Mouse (Mus musculus): ENCODE measurements around the gene Wwox. TPM values are rescaled to one million over a fixed set of nuclear protein-coding genes. Genes with fewer than 3 reads are reported as not detected.

The Wwox gene
- polyA plus RNA-seq, 1 experiment from 2014 or later: 6.6 TPM

GRCm38 (mm10) chr8:114908086-114908485, 468.6 kb downstream of the Wwox start:
- no peak overlapping the region for H3K4me3 ChIP-seq (ENCODE audit: inconsistent target)
- no peak overlapping the region for H3K27ac ChIP-seq
- 93% methylated on average over 8 of the region's 8 CpGs for WGBS (ENCODE audit: missing documents)
- no peaks in the 10 kb centered on the region for H3K36me3 ChIP-seq (ENCODE audit: inconsistent target)
- H3K79me2 ChIP-seq (ENCODE audit: inconsistent target): no peaks in the 10 kb centered on the region

GRCm38 (mm10) chr8:114908589-114908988, 469.1 kb downstream of the Wwox start:
- no peak overlapping the region for H3K27ac ChIP-seq
- no peaks in the 10 kb centered on the region for H3K36me3 ChIP-seq (ENCODE audit: inconsistent target)
- WGBS (ENCODE audit: missing documents): 73% methylated on average over 7 of the region's 7 CpGs
- H3K4me3 ChIP-seq (ENCODE audit: inconsistent target): no peak overlapping the region
- no peaks in the 10 kb centered on the region for H3K79me2 ChIP-seq (ENCODE audit: inconsistent target)

GRCm38 (mm10) chr8:114909146-114909545, 469.7 kb downstream of the Wwox start:
- 92% methylated on average over 9 of the region's 9 CpGs for WGBS (ENCODE audit: missing documents)
- no peaks in the 10 kb centered on the region for H3K36me3 ChIP-seq (ENCODE audit: inconsistent target)
- no peaks in the 10 kb centered on the region for H3K79me2 ChIP-seq (ENCODE audit: inconsistent target)
- no peak overlapping the region for H3K27ac ChIP-seq
- no peak overlapping the region for H3K4me3 ChIP-seq (ENCODE audit: inconsistent target)

- H3K27ac ChIP-seq: no peak overlapping the region
- H3K4me3 ChIP-seq (ENCODE audit: inconsistent target): no peak overlapping the region
- 96% methylated on average over 15 of the region's 17 CpGs for WGBS (ENCODE audit: missing documents)
- H3K36me3 ChIP-seq (ENCODE audit: inconsistent target): no peaks in the 10 kb centered on the region
- no peaks in the 10 kb centered on the region for H3K79me2 ChIP-seq (ENCODE audit: inconsistent target)
Observed at GRCm38 (mm10) chr8:114911031-114911580, 471.7 kb downstream of the Wwox start.

GRCm38 (mm10) chr8:114923629-114924028, 484.2 kb downstream of the Wwox start:
- H3K36me3 ChIP-seq (ENCODE audit: inconsistent target): no peaks in the 10 kb centered on the region
- H3K27ac ChIP-seq: no peak overlapping the region
- no peaks in the 10 kb centered on the region for H3K79me2 ChIP-seq (ENCODE audit: inconsistent target)
- 92% methylated on average over 7 of the region's 7 CpGs for WGBS (ENCODE audit: missing documents)
- no peak overlapping the region for H3K4me3 ChIP-seq (ENCODE audit: inconsistent target)

GRCm38 (mm10) chr8:114927412-114927811, 488.0 kb downstream of the Wwox start:
- no peaks in the 10 kb centered on the region for H3K36me3 ChIP-seq (ENCODE audit: inconsistent target)
- WGBS (ENCODE audit: missing documents): 91% methylated on average over 8 of the region's 8 CpGs
- H3K27ac ChIP-seq: no peak overlapping the region
- H3K4me3 ChIP-seq (ENCODE audit: inconsistent target): no peak overlapping the region
- no peaks in the 10 kb centered on the region for H3K79me2 ChIP-seq (ENCODE audit: inconsistent target)

- no peak overlapping the region for H3K27ac ChIP-seq
- H3K36me3 ChIP-seq (ENCODE audit: inconsistent target): no peaks in the 10 kb centered on the region
- no peak overlapping the region for H3K4me3 ChIP-seq (ENCODE audit: inconsistent target)
- no peaks in the 10 kb centered on the region for H3K79me2 ChIP-seq (ENCODE audit: inconsistent target)
- WGBS (ENCODE audit: missing documents): 60% methylated on average over 4 of the region's 4 CpGs
Observed at GRCm38 (mm10) chr8:114927917-114928316, 488.5 kb downstream of the Wwox start.

- Histone ChIP-seq H3K4me3 (ENCODE audit: inconsistent target) (no peak overlapping the region), H3K36me3 (ENCODE audit: inconsistent target) (no peaks in the 10 kb centered on the region), H3K27ac (no peak overlapping the region), H3K79me2 (ENCODE audit: inconsistent target) (no peaks in the 10 kb centered on the region)
- WGBS (ENCODE audit: missing documents): 88% methylated on average over 4 of the region's 4 CpGs
Observed at GRCm38 (mm10) chr8:114929597-114929996, 490.1 kb downstream of the Wwox start.

- WGBS (ENCODE audit: missing documents): 90% methylated on average over 18 of the region's 18 CpGs
- Histone ChIP-seq H3K4me3 (ENCODE audit: inconsistent target) (no peak overlapping the region), H3K36me3 (ENCODE audit: inconsistent target) (no peaks in the 10 kb centered on the region), H3K27ac (no peak overlapping the region), H3K79me2 (ENCODE audit: inconsistent target) (no peaks in the 10 kb centered on the region)
Observed at GRCm38 (mm10) chr8:114932071-114932630, 492.7 kb downstream of the Wwox start.

- H3K79me2 ChIP-seq (ENCODE audit: inconsistent target): no peaks in the 10 kb centered on the region
- WGBS (ENCODE audit: missing documents): 100% methylated on average over 1 of the region's 1 CpGs
Observed at GRCm38 (mm10) chr8:114933248-114933647, 493.8 kb downstream of the Wwox start.

GRCm38 (mm10) chr8:114936887-114937286, 497.4 kb downstream of the Wwox start:
- Histone ChIP-seq H3K79me2 (ENCODE audit: inconsistent target) (no peaks in the 10 kb centered on the region), H3K27ac (no peak overlapping the region), H3K36me3 (ENCODE audit: inconsistent target) (no peaks in the 10 kb centered on the region), H3K4me3 (ENCODE audit: inconsistent target) (no peak overlapping the region)
- WGBS (ENCODE audit: missing documents): 94% methylated on average over 10 of the region's 10 CpGs

More at GRCm38 (mm10) chr8:114933248-114933647, 493.8 kb downstream of the Wwox start:
- no peak overlapping the region for H3K4me3 ChIP-seq (ENCODE audit: inconsistent target)
- H3K36me3 ChIP-seq (ENCODE audit: inconsistent target): no peaks in the 10 kb centered on the region
- H3K27ac ChIP-seq: no peak overlapping the region

GRCm38 (mm10) chr8:114939338-114939737, 499.9 kb downstream of the Wwox start:
- Histone ChIP-seq H3K4me3 (ENCODE audit: inconsistent target) (no peak overlapping the region), H3K79me2 (ENCODE audit: inconsistent target) (no peaks in the 10 kb centered on the region), H3K36me3 (ENCODE audit: inconsistent target) (no peaks in the 10 kb centered on the region), H3K27ac (no peak overlapping the region)
- 94% methylated on average over 8 of the region's 8 CpGs for WGBS (ENCODE audit: missing documents)

GRCm38 (mm10) chr8:114941096-114941495, 501.6 kb downstream of the Wwox start:
- Histone ChIP-seq H3K27ac (no peak overlapping the region), H3K79me2 (ENCODE audit: inconsistent target) (no peaks in the 10 kb centered on the region), H3K36me3 (ENCODE audit: inconsistent target) (no peaks in the 10 kb centered on the region), H3K4me3 (ENCODE audit: inconsistent target) (no peak overlapping the region)
- WGBS (ENCODE audit: missing documents): 98% methylated on average over 5 of the region's 5 CpGs

- Histone ChIP-seq H3K4me3 (ENCODE audit: inconsistent target) (no peak overlapping the region), H3K79me2 (ENCODE audit: inconsistent target) (no peaks in the 10 kb centered on the region), H3K27ac (no peak overlapping the region), H3K36me3 (ENCODE audit: inconsistent target) (no peaks in the 10 kb centered on the region)
- WGBS (ENCODE audit: missing documents): 35% methylated on average over 9 of the region's 9 CpGs
Observed at GRCm38 (mm10) chr8:114941644-114942043, 502.2 kb downstream of the Wwox start.

- WGBS (ENCODE audit: missing documents): 90% methylated on average over 5 of the region's 6 CpGs
- Histone ChIP-seq H3K4me3 (ENCODE audit: inconsistent target) (no peak overlapping the region), H3K27ac (no peak overlapping the region), H3K79me2 (ENCODE audit: inconsistent target) (no peaks in the 10 kb centered on the region), H3K36me3 (ENCODE audit: inconsistent target) (no peaks in the 10 kb centered on the region)
Observed at GRCm38 (mm10) chr8:114947921-114948320, 508.5 kb downstream of the Wwox start.
